Mouse (Mus musculus) limb, embryonic 13.5 days (tissue): ENCODE data around the gene Dazap1. TPM values are rescaled to one million over a fixed set of nuclear protein-coding genes. Genes with fewer than 3 reads are reported as not detected.
A peak's percentile ranks its signal among the peaks of the same experiment; 100 is the strongest.

ENCODE experiments used
- ATAC-seq: fragments of 200-750 bp; cut with Nextera tagmentation; 2 replicates; pipeline ENCODE4 v1.8.0; 2017; ENCODE audit warnings: low read depth, moderate number of reproducible peaks, moderate TSS enrichment; ENCODE audit not compliant: low FRiP score
- H3K27ac ChIP-seq: fragments of 300-500 bp; sonication (generic); 2 replicates; pipeline ENCODE4 v1.5.1; 2015; ENCODE audit warnings: inconsistent platforms, mild to moderate bottlenecking, moderate library complexity
- H3K27me3 ChIP-seq: fragments of 300-500 bp; sonication (generic); 2 replicates; pipeline ENCODE4 v1.6.1; 2015; ENCODE audit warnings: mild to moderate bottlenecking, inconsistent platforms
- H3K36me3 ChIP-seq: fragments of 300-500 bp; sonication (generic); 2 replicates; pipeline ENCODE4 v1.6.1; 2015; ENCODE audit warnings: inconsistent platforms, mild to moderate bottlenecking, moderate library complexity
- H3K4me1 ChIP-seq: fragments of 300-500 bp; sonication (generic); 2 replicates; pipeline ENCODE4 v1.6.1; 2015; ENCODE audit warnings: inconsistent platforms
- H3K4me2 ChIP-seq: fragments of 300-500 bp; sonication (generic); replicated peaks from 2 replicates; pipeline ENCODE4 v1.6.1; 2015; ENCODE audit warnings: inconsistent platforms, mild to moderate bottlenecking, moderate library complexity
- H3K4me3 ChIP-seq: fragments of 300-500 bp; sonication (generic); 2 replicates; pipeline ENCODE4 v1.5.1; 2015; ENCODE audit warnings: moderate library complexity, mild to moderate bottlenecking, inconsistent platforms
- H3K9ac ChIP-seq: fragments of 300-500 bp; sonication (generic); 2 replicates; pipeline ENCODE4 v1.6.1; 2015; ENCODE audit warnings: mild to moderate bottlenecking, inconsistent platforms
- H3K9me3 ChIP-seq: fragments of 300-500 bp; sonication (generic); 2 replicates; pipeline ENCODE4 v1.6.1; 2016; ENCODE audit warnings: inconsistent platforms
- WGBS: fragments of 180-500 bp; shearing (Covaris S2); methylation state at CpG from one replicate; pipeline ENCODE4 v1.1.7; 2015; 5-methylcytosine and 5-hydroxymethylcytosine counted together
- polyA plus RNA-seq: library from polyadenylated mRNA; unstranded; fragments of >200 nt; fragmentation: Nextera tagmentation; extraction: Ambion mirVana; gene quantifications from 2 replicates; pipeline ENCODE4 v1.2.1, GENCODE M21; 2015

The Dazap1 gene
- polyA plus RNA-seq, 1 experiment from 2014 or later = 67.9 TPM

- H3K27ac ChIP-seq = no peak overlapping the region
- under 1% methylated on average over 46 of the region's 46 CpGs for WGBS
- no peaks in the 10 kb centered on the region for H3K9me3 ChIP-seq
Observed at GRCm38 (mm10) chr10:80323261-80324119, 62.2 kb downstream of the Dazap1 start.

GRCm38 (mm10) chr10:80324120-80325037, 63.1 kb downstream of the Dazap1 start:
- Histone ChIP-seq H3K27me3 (peaks cover 11% of the 10 kb centered on the region), H3K9ac (no peak overlapping the region), H3K36me3 (no peaks in the 10 kb centered on the region), H3K9me3 (no peaks in the 10 kb centered on the region), H3K4me2 (peak overlapping the region; percentile 97), H3K4me3 (no peak overlapping the region; the same call in 1 of the 2 replicates), H3K4me1 (peaks cover 34% of the 10 kb centered on the region), H3K27ac (no peak overlapping the region)
- 79% methylated on average over 17 of the region's 17 CpGs for WGBS
- ATAC-seq = no peak

More at GRCm38 (mm10) chr10:80323261-80324119, 62.2 kb downstream of the Dazap1 start:
- Histone ChIP-seq H3K27me3 (peaks cover 11% of the 10 kb centered on the region), H3K9ac (peak overlapping the region; percentile 71), H3K36me3 (peaks cover 7% of the 10 kb centered on the region), H3K4me1 (peaks cover 39% of the 10 kb centered on the region), H3K4me3 (peak overlapping the region; percentile 65), H3K4me2 (peak overlapping the region; percentile 97)
- peak; percentile 41; the same call in 1 of the 2 replicates for ATAC-seq

GRCm38 (mm10) chr10:80325045-80325444, 63.8 kb downstream of the Dazap1 start:
- no peak overlapping the region for H3K4me3 ChIP-seq
- H3K9me3 ChIP-seq = no peaks in the 10 kb centered on the region
- H3K27me3 ChIP-seq = peaks cover 11% of the 10 kb centered on the region
- no peak for ATAC-seq
- peaks cover 30% of the 10 kb centered on the region for H3K4me1 ChIP-seq
- 82% methylated on average over 21 of the region's 21 CpGs for WGBS
- no peaks in the 10 kb centered on the region for H3K36me3 ChIP-seq
- no peak overlapping the region for H3K4me2 ChIP-seq
- H3K27ac ChIP-seq = no peak overlapping the region
- H3K9ac ChIP-seq = no peak overlapping the region

GRCm38 (mm10) chr10:80329273-80330081, 68.2 kb downstream of the Dazap1 start, which contains the start of the genes Pcsk4 and Reep6:
Gene Pcsk4, minus strand, starts transcription at chr10:80329498.
Gene Reep6, plus strand, starts transcription at chr10:80329953.
- Histone ChIP-seq H3K4me3 (peak within 1 kb of the TSS; percentile 52), H3K9ac (peak within 1 kb of the TSS; percentile 66), H3K9me3 (no peaks in the 10 kb centered on the region), H3K27ac (no peak within 1 kb of the TSS), H3K4me2 (peak within 1 kb of the TSS; percentile 91), H3K27me3 (peaks cover 43% of the 10 kb centered on the region), H3K36me3 (no peaks in the 10 kb centered on the region), H3K4me1 (peaks cover 15% of the 10 kb centered on the region)
- WGBS = 4% methylated on average over 36 of the region's 36 CpGs
- peak; percentile 92 for ATAC-seq

GRCm38 (mm10) chr10:80330084-80330483, 68.8 kb downstream of the Dazap1 start:
- ATAC-seq = no peak
- WGBS = under 1% methylated on average over 40 of the region's 41 CpGs
- no peak overlapping the region for H3K27ac ChIP-seq
- peaks cover 15% of the 10 kb centered on the region for H3K4me1 ChIP-seq
- no peaks in the 10 kb centered on the region for H3K9me3 ChIP-seq
- H3K27me3 ChIP-seq = peaks cover 43% of the 10 kb centered on the region
- H3K4me3 ChIP-seq = peak overlapping the region; percentile 52
- H3K4me2 ChIP-seq = peak overlapping the region; percentile 91
- no peaks in the 10 kb centered on the region for H3K36me3 ChIP-seq
- peak overlapping the region; percentile 66 for H3K9ac ChIP-seq

- Histone ChIP-seq H3K27ac (no peak overlapping the region), H3K9me3 (no peaks in the 10 kb centered on the region), H3K9ac (no peak overlapping the region; the same call in 1 of the 2 replicates), H3K27me3 (peaks cover 43% of the 10 kb centered on the region), H3K4me3 (0 out of 2 replicates have a peak overlapping the region, but pooled peaks have one; percentile 52), H3K36me3 (no peaks in the 10 kb centered on the region), H3K4me2 (peak overlapping the region; percentile 91), H3K4me1 (peaks cover 15% of the 10 kb centered on the region)
- 67% methylated on average over 2 of the region's 2 CpGs for WGBS
- ATAC-seq = no peak
Observed at GRCm38 (mm10) chr10:80330888-80331287, 69.6 kb downstream of the Dazap1 start.

- no peaks in the 10 kb centered on the region for H3K36me3 ChIP-seq
- H3K27ac ChIP-seq = no peak overlapping the region
- 55% methylated on average over 10 of the region's 10 CpGs for WGBS
- ATAC-seq = no peak
- H3K4me2 ChIP-seq = no peak overlapping the region
- H3K4me3 ChIP-seq = no peak overlapping the region
- no peaks in the 10 kb centered on the region for H3K9me3 ChIP-seq
- H3K27me3 ChIP-seq = peaks cover 40% of the 10 kb centered on the region
- H3K9ac ChIP-seq = no peak overlapping the region
- H3K4me1 ChIP-seq = peaks cover 15% of the 10 kb centered on the region
Observed at GRCm38 (mm10) chr10:80331636-80332524, 70.6 kb downstream of the Dazap1 start.

GRCm38 (mm10) chr10:80332525-80332989, 71.3 kb downstream of the Dazap1 start:
- 76% methylated on average over 5 of the region's 5 CpGs for WGBS
- no peak overlapping the region for H3K9ac ChIP-seq
- ATAC-seq = no peak
- H3K4me2 ChIP-seq = no peak overlapping the region
- no peaks in the 10 kb centered on the region for H3K9me3 ChIP-seq
- peaks cover 15% of the 10 kb centered on the region for H3K4me1 ChIP-seq
- no peak overlapping the region for H3K4me3 ChIP-seq
- H3K27ac ChIP-seq = no peak overlapping the region
- H3K36me3 ChIP-seq = no peaks in the 10 kb centered on the region
- H3K27me3 ChIP-seq = peaks cover 35% of the 10 kb centered on the region

- peaks cover 44% of the 10 kb centered on the region for H3K27me3 ChIP-seq
- H3K9me3 ChIP-seq = no peaks in the 10 kb centered on the region
- peaks cover 3% of the 10 kb centered on the region; the same call in 1 of the 2 replicates for H3K4me1 ChIP-seq
- 84% methylated on average over 12 of the region's 12 CpGs for WGBS
- no peak overlapping the region for H3K27ac ChIP-seq
- no peak for ATAC-seq
- H3K36me3 ChIP-seq = no peaks in the 10 kb centered on the region
- no peak overlapping the region for H3K4me2 ChIP-seq
- H3K4me3 ChIP-seq = no peak overlapping the region
- H3K9ac ChIP-seq = no peak overlapping the region
Observed at GRCm38 (mm10) chr10:80336263-80336662, 75.0 kb downstream of the Dazap1 start.
